Mouse (Mus musculus): ENCODE results near the gene Olfr622.

Olfr622 gene

DNA sequence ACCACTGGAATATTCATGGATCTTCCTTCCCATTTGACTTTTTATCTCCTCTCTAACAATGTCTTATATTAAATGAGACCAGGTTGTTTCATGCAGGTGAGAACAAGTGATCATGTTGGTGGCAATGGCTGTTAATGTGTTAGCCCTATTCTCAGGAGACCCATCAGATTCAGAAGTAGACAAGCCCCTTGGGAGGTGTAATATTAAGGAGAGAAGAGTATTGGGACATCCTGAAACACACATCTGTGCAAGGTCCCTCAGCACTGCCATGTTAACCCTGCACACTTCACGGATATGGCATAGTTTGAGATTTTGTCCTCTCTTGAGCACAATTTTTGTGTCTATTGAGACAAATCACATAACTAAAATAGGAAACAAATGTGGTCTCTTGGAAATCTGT, at the start of gene Olfr622:
Olfr622 (minus strand) TSS at position 101 of the 400 bp plus-strand sequence.
- DNase-seq (ENCODE audit: low spot score in 2 of 2), result no peak

DNA sequence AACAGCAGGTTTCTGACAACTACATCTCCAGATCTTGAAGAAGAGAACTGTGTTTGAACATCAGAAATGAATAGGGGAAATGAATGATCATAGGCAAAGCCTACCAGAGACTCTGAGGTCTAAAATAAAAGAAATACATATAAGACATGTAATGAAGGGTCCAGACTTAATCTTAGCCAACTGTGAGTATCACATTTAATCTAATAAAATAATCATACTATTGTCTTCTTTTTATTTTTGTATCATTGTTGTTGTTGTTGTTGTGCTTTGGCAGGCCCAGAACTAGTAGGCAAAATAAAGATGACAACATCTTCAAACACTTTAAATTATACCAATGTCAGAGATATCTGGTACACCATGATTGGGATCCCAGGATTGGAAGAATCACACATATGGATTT, 39.9 kb upstream of the Olfr622 start, which contains the start of gene Olfr625-ps1:
Olfr625-ps1 (plus strand) TSS at position 301 of the 400 bp plus-strand sequence.
- no peak for DNase-seq (ENCODE audit: low spot score in 2 of 2)

DNA sequence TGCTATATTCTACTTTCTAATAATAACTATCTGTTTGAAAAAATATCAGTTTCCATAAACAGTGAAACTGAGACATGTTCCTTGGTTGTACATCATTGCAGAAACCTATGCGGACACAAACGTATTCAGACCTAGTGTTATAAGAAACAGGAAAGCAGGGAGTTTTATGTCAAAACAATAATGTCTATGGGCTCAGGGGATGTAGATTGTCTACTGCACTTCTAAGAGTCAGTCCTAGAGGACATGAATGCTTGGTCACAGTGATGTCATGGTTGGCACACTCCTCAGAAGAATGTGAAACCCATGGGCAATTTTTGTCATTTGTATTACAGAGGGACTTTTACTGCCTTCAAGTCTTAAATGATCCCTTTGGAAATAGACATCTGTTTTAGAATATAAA, 28.6 kb upstream of the Olfr622 start, which contains the start of gene Olfr624:
Olfr624 (minus strand) TSS at position 101 of the 400 bp plus-strand sequence.
- DNase-seq (ENCODE audit: low spot score in 2 of 2), result no peak

DNA sequence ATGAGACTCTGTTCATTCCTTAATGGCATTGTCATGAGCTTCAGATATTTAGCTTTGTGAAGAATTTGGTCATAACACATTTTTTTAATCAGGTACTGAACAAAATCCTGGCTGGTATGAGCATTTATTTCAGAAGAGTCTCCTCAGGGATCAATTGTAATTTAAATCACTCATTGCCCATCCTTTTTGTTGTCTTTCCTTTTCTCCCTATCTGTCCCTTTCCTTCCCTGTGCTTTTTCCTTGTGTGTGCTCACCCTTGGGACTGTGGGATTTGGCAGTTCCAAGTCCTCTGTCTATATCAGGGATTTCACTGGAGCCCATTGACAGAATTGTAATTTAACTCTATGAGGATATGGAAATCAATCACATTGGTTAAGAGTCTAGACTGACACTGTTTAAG, 21.1 kb upstream of the Olfr622 start, which contains the start of gene Olfr623:
Olfr623 (minus strand) TSS at position 101 of the 400 bp plus-strand sequence.
- DNase-seq (ENCODE audit: low spot score in 2 of 2), result no peak

GRCm38 (mm10) chr7:103644070-103644469, 1.6 kb upstream of the Olfr622 start:
- DNase-seq (ENCODE audit: low spot score in 2 of 2), result no peak

- DNase-seq (ENCODE audit: low spot score in 2 of 2), result no peak
Observed at GRCm38 (mm10) chr7:103636795-103637194, 5.7 kb downstream of the Olfr622 start.

DNA sequence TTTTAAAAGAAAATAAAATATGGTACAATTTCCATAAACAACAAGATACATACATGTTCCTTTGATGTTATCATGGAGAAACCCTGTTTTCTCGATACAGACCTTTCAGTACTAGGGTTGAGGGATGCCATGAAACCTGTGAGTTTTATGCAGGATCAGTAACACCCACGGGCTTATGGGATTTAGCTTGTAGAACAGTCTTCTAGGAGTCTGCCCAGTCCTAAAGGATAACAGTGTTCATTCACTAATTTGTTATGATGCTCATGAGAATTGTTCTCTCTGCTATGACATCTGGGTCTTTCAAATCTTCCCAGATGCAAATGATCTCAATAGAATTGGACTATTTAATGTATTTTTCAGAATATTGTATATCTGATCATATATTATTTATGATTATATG, 30.1 kb downstream of the Olfr622 start, which contains the start of gene Olfr620:
Olfr620 (minus strand) TSS at position 101 of the 400 bp plus-strand sequence.
- no peak for DNase-seq (ENCODE audit: low spot score in 2 of 2)

DNA sequence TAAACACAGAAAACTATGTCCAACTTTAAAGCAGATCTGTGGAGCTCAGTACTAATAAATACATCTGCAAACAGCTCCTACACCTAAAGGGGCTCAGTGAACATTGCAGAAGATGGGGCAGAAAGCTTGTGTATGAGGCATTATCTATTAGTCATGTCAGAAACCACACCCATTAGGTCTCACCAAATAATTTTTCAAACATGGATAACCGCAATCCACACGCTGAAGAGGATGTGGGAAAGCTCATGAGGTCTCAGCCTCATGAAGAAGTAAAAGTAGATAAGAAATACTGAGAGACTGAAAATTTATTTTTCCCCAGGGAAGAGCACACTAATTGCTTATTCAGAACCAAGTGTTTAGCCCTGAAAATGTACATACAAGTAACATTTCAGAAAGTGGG, 35.1 kb downstream of the Olfr622 start:
- no peak for DNase-seq (ENCODE audit: low spot score in 2 of 2)

DNA sequence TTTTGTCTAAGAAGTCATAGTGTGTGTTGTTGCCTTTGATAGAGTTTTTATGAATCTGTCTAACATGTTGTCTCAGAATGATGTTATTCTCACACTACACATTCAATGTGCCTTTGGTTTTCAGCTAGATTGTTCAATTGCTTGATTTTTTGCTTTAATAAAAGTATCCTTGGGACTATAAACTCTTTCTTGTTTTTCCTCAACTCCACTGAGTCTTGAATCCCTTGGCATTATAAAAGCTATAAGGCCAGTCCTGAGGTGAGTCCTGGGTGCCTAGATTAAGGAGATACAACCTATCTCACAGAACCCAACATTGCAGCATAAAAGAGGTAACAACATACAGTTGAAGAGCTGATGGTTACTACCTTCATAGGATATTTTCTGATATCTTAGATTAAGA, 42.2 kb downstream of the Olfr622 start, which contains the start of gene Olfr619:
Olfr619 (plus strand) TSS at position 301 of the 400 bp plus-strand sequence.
- no peak for DNase-seq (ENCODE audit: low spot score in 2 of 2)

DNA sequence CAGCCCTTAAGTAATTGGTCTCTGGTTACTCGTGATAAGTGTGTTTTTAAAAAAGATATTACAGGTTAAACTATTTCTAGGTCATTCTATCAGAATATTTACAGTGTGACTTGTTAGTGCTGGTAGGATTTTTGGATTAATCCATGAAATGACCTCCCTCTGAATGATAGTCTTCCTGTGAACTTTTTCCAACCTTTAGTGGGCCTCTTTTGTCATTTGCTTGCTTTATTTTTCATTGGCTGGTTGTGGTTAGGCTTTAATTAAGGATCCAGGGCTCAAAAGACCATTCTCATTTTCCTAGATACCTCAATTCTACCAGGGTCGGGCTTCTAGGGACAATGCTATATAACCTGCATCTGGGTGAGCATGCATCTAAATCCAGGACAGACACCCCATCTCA, 52.7 kb downstream of the Olfr622 start, which contains the start of gene Olfr618:
Olfr618 (plus strand) TSS at position 301 of the 400 bp plus-strand sequence.
- DNase-seq (ENCODE audit: low spot score in 2 of 2), result no peak

All from spleen, postnatal 10 days (tissue).